Mouse (Mus musculus) E14TG2a.4 (cell line): ENCODE data around the gene March7.

Experiments used
- CTCF ChIP-seq: conservative IDR thresholded peaks from 2 replicates; pipeline ENCODE4 v1.5.1; 2014; ENCODE audit warnings: low read length
- NANOG ChIP-seq: IDR thresholded peaks from 2 replicates; pipeline ENCODE4 v1.6.1; 2014; ENCODE audit warnings: borderline replicate concordance, low read length, mixed read lengths
- POU5F1 ChIP-seq: IDR thresholded peaks from 2 replicates; pipeline ENCODE4 v1.6.1; 2014; ENCODE audit warnings: low read length, borderline replicate concordance

GRCm38 (mm10) chr2:60214683-60215082 lies 5.0 kb downstream of the March7 start:
- no peak for TF ChIP-seq CTCF
- TF ChIP-seq POU5F1, result no peak
- no peak for TF ChIP-seq NANOG
